Mouse (Mus musculus): Measurements from ENCODE around the gene Osgep.
"Not testable (repeated sequence)": the region's sequence is repeated elsewhere in the genome, so short reads cannot be mapped to it uniquely, and the experiment has no call there.

The Osgep gene

GRCm38 (mm10) chr14:50875591-50876230, 49.0 kb downstream of the Osgep start:
- DNase-seq, result no peak

DNA sequence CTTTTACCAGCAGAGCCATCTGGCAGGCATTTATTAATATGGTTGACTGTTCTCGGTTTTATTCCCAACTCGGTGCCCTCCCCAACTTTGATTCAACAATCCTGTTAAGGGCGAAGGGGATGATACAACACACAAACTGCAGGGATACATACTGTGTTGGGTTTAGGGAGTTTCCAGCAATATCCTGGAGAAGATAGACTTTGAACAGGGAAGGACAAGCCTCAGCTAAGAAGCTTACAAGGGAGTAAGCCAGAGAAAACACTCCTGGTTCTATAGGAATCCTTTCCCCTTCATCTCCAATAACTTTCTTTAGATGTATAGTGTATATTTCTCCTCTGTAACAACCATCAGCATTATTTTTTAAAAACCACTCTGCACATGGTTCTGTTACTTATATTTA, 49.5 kb downstream of the Osgep start:
- DNase-seq, result no peak

GRCm38 (mm10) chr14:50871284-50871683, 53.4 kb downstream of the Osgep start:
- DNase-seq, result no peak

GRCm38 (mm10) chr14:50870805-50871143, 53.9 kb downstream of the Osgep start:
- DNase-seq, result no peak

DNA sequence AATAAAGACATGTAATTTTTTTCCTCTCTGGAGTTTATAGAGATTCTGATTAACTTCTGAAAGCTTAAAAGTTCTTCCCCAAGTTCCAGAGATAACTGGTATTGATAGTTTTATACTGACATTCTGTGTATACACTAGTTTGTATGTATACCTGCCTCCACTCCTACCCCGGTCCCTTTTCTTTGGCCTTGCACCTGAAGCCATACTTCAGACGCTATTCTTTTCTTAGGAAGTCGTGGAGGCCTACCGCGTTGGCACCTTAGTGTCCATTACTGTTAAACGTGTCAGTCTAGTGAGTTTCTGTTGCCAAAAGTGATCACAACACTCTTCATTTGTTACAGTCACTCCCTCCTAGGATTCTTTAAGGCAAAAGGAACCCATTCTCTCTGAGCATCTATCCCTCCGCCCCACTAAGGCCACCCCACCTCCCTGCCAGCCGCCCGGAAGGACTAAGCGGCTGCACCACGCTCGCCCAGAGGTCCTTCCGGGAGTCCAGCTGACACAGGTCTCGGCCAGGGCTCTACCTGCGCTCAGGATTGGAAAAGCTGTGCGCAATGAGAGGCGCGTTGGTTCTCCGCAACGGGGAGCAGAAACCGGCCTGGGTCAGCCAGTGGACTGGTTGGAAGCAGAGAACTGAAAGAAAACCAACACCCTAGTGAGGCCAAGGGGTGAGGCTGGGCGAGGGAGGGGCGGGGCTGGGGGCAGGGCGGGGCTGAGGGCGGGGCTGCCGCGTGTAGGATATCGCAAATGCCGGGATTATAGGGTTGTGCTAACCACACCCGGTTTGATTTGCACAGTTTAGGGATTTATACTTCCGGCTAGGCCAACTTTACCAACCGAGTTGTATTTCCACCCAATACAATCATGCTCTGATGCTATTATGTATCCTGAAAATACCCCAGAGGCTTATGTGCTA, 54.5 kb downstream of the Osgep start, which contains the start of gene Tep1:
Gene Tep1, minus strand, starts transcription at position 672 of the 916 bp plus-strand sequence.
- peak; percentile 66 to 89 for DNase-seq

DNA sequence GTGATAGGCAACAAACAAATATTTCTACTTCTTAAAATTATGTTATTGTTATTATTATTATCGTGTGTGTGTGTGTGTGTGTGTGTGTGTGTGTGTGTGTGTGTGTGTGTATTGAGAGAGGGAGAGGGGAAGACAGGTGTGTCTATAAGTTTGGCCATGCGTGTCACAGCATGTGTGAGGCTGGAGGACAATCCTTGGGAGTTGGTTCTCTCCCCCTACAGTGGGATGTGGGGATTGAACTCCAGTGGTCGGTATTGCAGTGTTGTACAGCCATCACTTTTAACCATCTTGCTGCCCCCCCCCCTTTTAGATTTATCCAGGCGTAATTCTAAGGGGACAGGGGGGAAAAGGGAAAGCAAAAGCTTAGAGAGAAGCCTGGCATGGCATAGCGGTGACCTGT, 56.0 kb downstream of the Osgep start:
- no peak for DNase-seq

DNA sequence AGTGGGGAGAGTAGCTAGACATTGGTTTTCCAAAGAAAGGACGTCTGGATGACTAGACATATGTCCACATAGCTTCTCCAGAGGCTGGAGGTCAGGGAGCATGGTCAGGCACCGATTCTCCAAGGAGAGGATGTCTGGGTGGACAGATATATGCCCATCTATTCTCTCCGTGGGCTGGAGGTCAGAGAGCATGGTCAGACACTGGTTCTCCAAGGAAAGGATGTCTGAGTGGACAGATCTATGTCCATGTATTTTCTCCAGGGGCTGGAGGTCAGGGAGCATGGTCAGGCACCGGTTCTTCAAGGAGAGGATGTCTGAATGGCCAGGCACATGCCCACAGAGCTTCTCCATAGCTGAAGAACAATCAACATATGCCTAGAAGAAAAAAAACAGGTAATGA, 56.5 kb downstream of the Osgep start:
- DNase-seq, result no peak

GRCm38 (mm10) chr14:50866966-50867365, 57.7 kb downstream of the Osgep start:
- DNase-seq, result no peak

DNA sequence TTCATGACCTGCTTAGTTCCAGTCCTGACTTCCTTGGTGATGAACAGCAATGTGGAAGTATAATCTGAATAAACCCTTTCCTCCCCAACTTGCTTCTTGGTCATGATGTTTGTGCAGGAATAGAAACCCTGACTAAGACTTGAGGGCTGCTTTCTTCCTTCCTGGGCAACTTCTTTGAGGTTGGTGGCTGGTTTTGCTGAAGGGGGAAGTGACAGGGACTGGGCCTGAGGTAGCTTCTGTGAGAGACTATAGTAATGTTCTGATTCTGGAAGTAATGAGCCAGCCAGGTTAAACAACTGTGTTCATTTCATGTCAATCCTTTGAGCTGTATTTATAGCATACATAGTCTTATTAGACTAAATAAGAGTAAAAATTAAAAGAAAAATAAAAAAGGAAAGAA, 59.7 kb downstream of the Osgep start:
- DNase-seq, result not testable (repeated sequence)

DNA sequence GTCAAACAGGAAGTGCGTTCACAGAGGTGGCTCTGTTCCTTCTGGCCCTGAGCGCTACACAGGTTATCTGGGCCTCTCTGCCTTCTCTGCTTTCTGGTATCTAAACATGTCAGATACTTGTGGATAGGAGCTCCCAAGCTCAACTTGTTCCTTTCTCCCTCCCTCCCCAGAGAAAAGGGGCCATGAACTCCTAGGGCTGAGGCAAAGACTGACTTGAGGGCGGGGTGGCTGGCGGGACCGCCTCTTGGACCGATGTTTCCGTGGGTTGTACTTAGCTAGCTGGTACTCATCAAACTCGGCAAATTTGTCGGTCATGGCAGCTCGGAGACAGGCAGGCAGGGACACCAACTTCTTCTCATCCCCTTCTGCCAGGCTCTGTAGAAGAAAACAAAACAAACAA, 62.1 kb downstream of the Osgep start:
- no peak for DNase-seq

Data from kidney, postnatal 25 days (tissue).